Mouse (Mus musculus) megakaryocyte-erythroid progenitor cell, adult 5-6 weeks (primary cell): ENCODE measurements around the gene Vamp1. TPM values are rescaled to one million over a fixed set of nuclear protein-coding genes. Genes with fewer than 3 reads are reported as not detected.
"Not testable (repeated sequence)": the region's sequence is repeated elsewhere in the genome, so short reads cannot be mapped to it uniquely, and the experiment has no call there.

Experiments
- ATAC-seq: replicated peaks from 2 replicates; pipeline ENCODE4 v1.8.0; 2016; ENCODE audit warnings: mild to moderate bottlenecking, inconsistent platforms; ENCODE audit not compliant: severe bottlenecking, poor library complexity, low FRiP score, low TSS enrichment
- total RNA-seq, 2 experiments: library from RNA; stranded (forward) in 1 of 2; stranded (reverse) in 1 of 2; fragments of 200-1000, 215-1000 nt in 1 of 2; fragments of >200 nt in 1 of 2; fragmentation: Nextera tagmentation in 1 of 2; gene quantifications; 2 replicates each; pipeline ENCODE4 v1.2.3; 2014 to 2017

Gene Vamp1
- total RNA-seq, 2 experiments from 2014 or later = 4.9 to 14.9 TPM

DNA sequence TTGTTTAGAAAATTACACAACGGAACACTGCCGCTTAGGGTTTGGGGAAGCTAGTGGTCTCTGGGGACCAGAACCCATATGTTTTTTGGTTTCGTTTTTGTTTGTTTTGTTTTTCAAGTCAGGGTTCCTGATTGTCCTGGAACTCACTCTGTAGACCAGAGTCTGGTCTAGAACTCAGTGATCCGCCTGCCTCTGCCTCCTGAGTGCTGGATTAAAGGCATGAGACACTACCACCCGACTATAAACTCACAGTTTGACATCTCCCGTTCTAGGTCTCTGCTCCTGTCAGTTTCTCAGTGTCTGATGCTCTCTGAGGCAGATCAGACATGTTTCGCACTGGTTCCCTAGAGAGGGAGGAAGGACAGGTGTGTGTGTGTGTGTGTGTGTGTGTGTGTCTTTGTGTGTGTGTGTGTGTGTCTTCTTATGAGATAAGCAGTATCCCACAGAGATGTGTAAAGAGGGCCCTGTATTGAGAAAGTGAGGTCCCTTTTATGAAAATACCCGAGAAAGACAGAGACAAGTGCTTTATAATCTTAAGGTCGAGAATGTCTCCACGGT lies 57.0 kb downstream of the Vamp1 start:
- ATAC-seq = no peak

DNA sequence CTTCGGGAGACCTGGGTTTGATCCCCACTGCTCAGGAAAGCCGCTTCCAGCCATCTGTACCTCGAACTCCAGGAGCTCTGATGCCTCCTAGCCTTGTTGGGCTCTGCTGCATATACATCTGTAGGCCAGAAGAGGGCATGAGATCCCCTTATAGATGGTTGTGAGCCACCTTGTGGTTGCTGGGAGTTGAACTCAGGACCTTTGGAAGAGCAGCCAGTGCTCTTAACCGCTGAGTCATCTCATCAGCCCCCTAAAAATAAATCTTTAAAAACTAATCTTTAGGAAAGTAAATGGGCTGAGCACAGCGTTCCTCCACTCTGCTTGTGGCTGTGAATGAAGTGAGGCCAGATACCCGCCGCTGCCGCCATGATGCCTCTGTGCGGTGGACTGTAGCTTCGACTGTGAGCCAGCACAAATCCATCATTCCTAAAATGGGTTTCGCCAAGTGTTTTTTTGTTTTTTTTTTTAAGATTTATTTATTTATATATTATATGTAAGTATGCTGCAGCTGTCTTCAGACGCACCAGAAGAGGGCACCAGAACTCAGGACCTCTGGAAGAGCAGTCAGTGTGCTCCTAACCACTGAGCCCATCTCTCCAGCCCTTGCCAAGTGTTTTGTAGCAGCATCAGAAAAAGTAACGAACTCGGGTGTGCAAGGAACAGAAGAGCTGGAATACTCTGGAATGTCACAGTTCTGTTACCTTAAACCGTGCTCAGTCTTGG lies 59.7 kb downstream of the Vamp1 start:
- no peak for ATAC-seq

DNA sequence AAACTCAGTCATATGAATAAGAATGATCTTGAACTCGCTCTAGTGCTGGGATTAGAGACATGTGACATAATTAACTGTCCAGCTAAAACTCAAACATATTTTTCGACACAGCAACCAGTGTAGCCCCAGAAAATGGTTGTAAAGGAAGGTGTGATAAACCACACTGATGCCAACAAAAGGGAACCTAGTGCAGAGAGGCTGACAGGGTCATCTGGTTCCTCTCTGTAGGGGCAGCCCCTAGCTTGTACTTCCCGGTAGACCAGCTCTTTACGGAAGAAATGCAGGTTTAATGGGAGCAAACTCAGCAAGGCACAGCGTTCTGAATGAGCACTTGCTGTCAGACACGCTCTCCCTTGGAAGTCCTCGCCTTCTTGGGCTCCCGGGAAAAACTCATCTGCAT lies 64.4 kb downstream of the Vamp1 start:
- no peak for ATAC-seq

DNA sequence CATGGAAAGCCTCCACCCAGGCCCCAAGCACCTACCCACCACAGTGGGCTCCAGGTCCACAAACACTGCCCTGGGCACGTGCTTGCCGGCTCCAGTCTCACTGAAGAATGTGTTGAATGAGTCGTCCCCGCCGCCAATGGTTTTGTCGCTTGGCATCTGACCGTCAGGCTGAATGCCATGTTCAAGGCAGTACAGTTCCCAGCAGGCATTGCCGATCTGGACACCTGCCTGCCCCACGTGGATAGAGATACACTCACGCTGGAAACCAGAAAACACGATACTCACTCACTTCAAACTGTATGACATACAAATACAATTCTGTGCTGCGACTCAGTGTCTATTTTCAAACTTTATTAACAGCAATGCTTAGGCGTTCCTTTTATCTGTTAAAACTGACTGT lies 67.4 kb downstream of the Vamp1 start:
- not testable (repeated sequence) for ATAC-seq

DNA sequence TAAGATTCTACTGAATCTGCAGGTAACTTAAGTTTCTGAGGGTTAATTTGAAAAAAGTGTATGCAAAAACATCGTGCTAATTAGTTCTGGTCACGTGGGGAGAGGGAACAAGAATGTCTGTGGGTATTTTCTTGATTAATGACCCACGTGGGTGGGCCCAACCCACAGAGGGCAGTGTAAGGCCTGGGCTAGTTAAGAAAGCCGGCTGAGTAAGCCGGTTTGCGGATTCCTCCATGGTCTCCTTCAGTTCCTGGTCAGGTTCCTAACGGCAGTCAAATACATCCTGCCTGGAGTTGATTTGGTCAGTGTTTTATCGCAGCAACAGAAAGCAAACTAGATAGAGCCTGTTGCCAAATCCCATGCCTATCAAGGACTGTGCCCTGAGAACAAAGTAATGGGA lies 68.9 kb downstream of the Vamp1 start:
- no peak for ATAC-seq

DNA sequence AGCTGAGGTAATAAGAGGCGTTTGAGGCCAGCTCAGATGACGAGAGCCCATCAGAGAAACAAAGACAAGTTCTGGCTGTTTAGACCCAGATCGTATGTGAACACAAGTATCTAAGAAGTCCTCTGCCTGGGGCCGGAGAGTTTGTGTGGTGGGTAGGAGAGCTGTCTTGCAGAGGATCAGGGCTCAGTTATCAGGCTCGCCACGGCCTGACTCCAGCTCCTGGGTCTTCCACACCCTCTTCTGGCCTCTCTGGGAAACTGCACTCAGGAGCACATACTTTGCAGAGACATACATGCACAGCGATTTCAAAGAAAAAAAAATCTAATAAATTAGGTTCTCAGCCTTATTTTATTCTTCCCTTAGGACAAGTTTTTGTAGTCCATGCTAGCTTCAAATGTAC lies 69.4 kb downstream of the Vamp1 start:
- ATAC-seq = no peak

DNA sequence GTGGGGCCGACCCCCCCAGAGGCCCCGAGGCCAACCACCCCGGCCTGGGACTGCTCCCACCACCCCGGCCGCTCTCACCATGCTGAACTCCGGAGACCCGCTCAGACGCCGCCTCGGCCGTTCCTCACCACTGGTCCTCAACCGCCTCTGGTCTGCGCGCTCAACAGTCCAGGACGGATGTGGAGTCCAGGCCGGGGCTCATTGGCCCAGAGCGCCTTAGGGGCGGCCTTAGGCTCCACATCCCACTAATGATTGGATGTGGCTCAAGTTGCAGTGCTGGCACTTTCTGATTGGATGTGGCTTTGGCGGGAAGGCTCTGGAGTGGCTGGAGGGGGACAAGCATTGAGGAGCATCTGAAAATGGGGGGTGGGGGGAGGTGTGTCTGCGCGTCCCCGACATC lies 70.5 kb downstream of the Vamp1 start, which contains the start of gene Tuba3a:
TSS of gene Tuba3a (minus strand) at position 153 of the 400 bp plus-strand sequence.
- no peak for ATAC-seq

DNA sequence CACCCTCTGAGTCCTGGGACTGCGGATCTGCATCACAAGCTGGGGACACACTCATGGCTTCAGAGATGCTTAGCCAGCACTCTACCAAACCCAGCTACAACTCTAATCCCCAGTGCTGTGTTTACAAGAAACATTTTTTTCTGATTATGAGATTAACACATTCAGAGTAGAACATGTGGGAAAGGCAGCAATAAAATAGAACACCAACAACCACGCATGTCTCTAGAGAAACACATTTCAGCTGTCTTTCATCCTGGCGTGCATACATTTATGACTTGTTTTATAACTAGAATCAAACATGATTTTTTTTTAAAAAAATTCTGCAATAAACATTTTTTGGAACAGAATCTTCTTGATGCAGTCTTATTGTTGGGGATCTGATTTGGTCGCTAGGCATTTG lies 71.6 kb downstream of the Vamp1 start:
- no peak for ATAC-seq

DNA sequence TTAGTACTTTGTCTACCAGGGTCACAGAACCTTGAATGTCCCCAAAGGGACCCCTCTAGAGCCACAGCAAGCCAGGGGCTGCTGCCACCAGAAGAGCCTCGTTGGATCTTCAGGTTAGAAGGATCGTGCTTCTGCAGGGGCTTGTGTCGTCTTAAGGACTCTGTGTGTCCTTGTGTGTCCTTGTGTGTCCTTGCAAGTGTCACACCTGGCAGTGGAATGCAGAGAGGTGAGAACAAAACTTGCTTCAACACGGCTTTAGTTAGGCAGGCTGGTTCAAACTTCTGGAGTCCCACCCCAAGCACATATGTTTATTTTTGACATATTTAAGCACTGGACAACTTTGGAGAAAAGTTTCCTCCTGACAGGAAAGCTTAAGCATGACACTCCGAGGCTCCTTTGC lies 73.4 kb downstream of the Vamp1 start:
- no peak for ATAC-seq

DNA sequence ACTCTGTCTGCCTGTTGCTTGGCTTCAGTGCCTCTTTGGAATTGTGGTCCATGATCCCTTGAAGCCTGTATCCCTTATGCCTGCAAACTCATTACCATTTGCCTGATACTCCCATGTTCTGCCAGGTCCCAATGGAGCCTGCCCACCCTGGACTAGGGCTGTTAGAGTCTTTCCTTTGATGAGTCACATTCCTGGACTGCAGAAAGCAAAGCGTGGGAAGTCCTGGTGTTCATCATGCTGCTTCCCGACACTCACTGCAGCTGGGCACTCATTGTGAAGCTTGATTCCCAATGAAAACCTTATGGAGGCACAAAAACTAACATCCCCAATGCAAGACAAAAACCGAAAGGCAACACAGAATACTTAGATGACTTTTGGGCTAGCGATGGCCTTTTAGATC lies 76.0 kb downstream of the Vamp1 start:
- no peak for ATAC-seq

DNA sequence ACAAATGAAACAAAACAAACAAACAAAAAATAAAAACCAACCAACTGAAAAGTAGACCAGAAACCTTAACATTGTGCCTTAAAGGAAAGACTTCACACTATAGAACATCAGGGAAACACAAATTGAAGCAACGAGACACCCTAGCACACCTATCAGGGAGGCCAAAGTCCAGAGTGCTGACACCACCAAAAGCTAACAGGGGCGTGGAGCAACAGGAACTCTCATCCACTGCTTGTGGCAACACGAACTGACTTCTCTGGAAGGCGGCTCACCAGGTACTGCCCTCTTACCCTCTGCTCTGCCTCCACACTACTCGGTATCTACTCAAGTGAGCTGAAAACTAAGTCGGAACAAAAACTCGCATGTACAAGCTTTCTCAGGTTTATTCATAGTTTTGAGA lies 76.9 kb downstream of the Vamp1 start:
- no peak for ATAC-seq

DNA sequence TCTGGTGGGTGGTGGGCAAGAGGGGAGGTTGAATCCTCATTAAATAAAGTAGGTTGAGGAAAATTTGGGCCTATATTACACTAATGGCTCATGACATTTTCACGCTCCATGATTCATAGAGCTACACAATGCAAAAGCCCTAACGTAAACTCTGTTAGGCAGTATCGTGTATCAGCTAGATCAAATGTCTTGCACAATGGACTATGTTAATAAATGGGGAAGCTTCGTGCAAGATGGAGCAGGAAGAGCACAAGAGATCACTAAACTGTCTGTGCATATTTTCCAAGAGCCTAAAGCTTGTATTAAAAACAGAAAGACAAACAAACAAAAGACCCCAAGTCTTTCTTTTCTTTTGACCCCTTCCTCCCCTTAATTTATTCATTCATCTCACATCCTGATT lies 78.7 kb downstream of the Vamp1 start:
- no peak for ATAC-seq

Other genes with a start within 250 kb of the Vamp1 start
- gene Pianp, start 218.9 kb upstream of the Vamp1 start, total RNA-seq (2014; fragmentation: Nextera tagmentation) = not detected in 2 replicates
- not detected in 2 replicates for gene Pianp, start 218.9 kb upstream of the Vamp1 start, total RNA-seq (2017)
- 67.0 and 86.8 TPM in 2 replicates for gene Zfp384, start 206.4 kb upstream of the Vamp1 start, total RNA-seq (2014; fragmentation: Nextera tagmentation)
- 18.5 and 18.6 TPM in 2 replicates for gene Zfp384, start 206.4 kb upstream of the Vamp1 start, total RNA-seq (2017)
- gene Ing4, start 175.8 kb upstream of the Vamp1 start, total RNA-seq (2014; fragmentation: Nextera tagmentation) = 23.6 and 45.9 TPM in 2 replicates
- 43.0 and 51.1 TPM in 2 replicates for gene Ing4, start 175.8 kb upstream of the Vamp1 start, total RNA-seq (2017)
- 8.6 and 16.5 TPM in 2 replicates for gene Acrbp, start 165.9 kb upstream of the Vamp1 start, total RNA-seq (2014; fragmentation: Nextera tagmentation)
- 0.95 and 8.6 TPM in 2 replicates for gene Acrbp, start 165.9 kb upstream of the Vamp1 start, total RNA-seq (2017)
- gene Lpar5, start 147.6 kb upstream of the Vamp1 start, total RNA-seq (2014; fragmentation: Nextera tagmentation) = not detected in 2 replicates
- 4.3 TPM in 1 of 2 replicates, not detected in the other for gene Lpar5, start 147.6 kb upstream of the Vamp1 start, total RNA-seq (2017)
- gene Chd4, start 119.6 kb upstream of the Vamp1 start, total RNA-seq (2014; fragmentation: Nextera tagmentation) = 153 and 188 TPM in 2 replicates
- 438 and 492 TPM in 2 replicates for gene Chd4, start 119.6 kb upstream of the Vamp1 start, total RNA-seq (2017)
- 92.2 and 114 TPM in 2 replicates for gene Nop2, start 83.6 kb upstream of the Vamp1 start, total RNA-seq (2014; fragmentation: Nextera tagmentation)
- 108 and 125 TPM in 2 replicates for gene Nop2, start 83.6 kb upstream of the Vamp1 start, total RNA-seq (2017)
- 18.3 and 22.7 TPM in 2 replicates for gene Iffo1, start 70.3 kb upstream of the Vamp1 start, total RNA-seq (2014; fragmentation: Nextera tagmentation)
- gene Iffo1, start 70.3 kb upstream of the Vamp1 start, total RNA-seq (2017) = 10.3 and 12.8 TPM in 2 replicates
- gene Gapdh, start 49.1 kb upstream of the Vamp1 start, total RNA-seq (2014; fragmentation: Nextera tagmentation) = 900 and 1,346 TPM in 2 replicates
- gene Gapdh, start 49.1 kb upstream of the Vamp1 start, total RNA-seq (2017) = 535 and 806 TPM in 2 replicates
- 285 and 384 TPM in 2 replicates for gene Ncapd2, start 23.9 kb upstream of the Vamp1 start, total RNA-seq (2014; fragmentation: Nextera tagmentation)
- gene Ncapd2, start 23.9 kb upstream of the Vamp1 start, total RNA-seq (2017) = 186 and 262 TPM in 2 replicates
- 163 and 194 TPM in 2 replicates for gene Mrpl51, start 23.8 kb upstream of the Vamp1 start, total RNA-seq (2014; fragmentation: Nextera tagmentation)
- 120 and 151 TPM in 2 replicates for gene Mrpl51, start 23.8 kb upstream of the Vamp1 start, total RNA-seq (2017)
- gene Tapbpl, start 16.3 kb downstream of the Vamp1 start, total RNA-seq (2014; fragmentation: Nextera tagmentation) = 2.0 and 3.6 TPM in 2 replicates
- 4.8 and 8.6 TPM in 2 replicates for gene Tapbpl, start 16.3 kb downstream of the Vamp1 start, total RNA-seq (2017)
- 8.0 and 9.4 TPM in 2 replicates for gene Cd27, start 21.5 kb downstream of the Vamp1 start, total RNA-seq (2014; fragmentation: Nextera tagmentation)
- gene Cd27, start 21.5 kb downstream of the Vamp1 start, total RNA-seq (2017) = 6.6 and 14.3 TPM in 2 replicates
- gene Tuba3a, start 70.5 kb downstream of the Vamp1 start, total RNA-seq (2014; fragmentation: Nextera tagmentation) = not detected in 2 replicates
- not detected in 2 replicates for gene Tuba3a, start 70.5 kb downstream of the Vamp1 start, total RNA-seq (2017)
- 5.2 and 8.8 TPM in 2 replicates for gene Ltbr, start 98.3 kb downstream of the Vamp1 start, total RNA-seq (2014; fragmentation: Nextera tagmentation)
- gene Ltbr, start 98.3 kb downstream of the Vamp1 start, total RNA-seq (2017) = 6.0 and 7.8 TPM in 2 replicates
- 1.4 TPM in 1 of 2 replicates, not detected in the other for gene Scnn1a, start 105.1 kb downstream of the Vamp1 start, total RNA-seq (2014; fragmentation: Nextera tagmentation)
- not detected in 2 replicates for gene Scnn1a, start 105.1 kb downstream of the Vamp1 start, total RNA-seq (2017)
- 8.6 and 9.5 TPM in 2 replicates for gene Tnfrsf1a, start 133.8 kb downstream of the Vamp1 start, total RNA-seq (2014; fragmentation: Nextera tagmentation)
- gene Tnfrsf1a, start 133.8 kb downstream of the Vamp1 start, total RNA-seq (2017) = 4.7 and 6.3 TPM in 2 replicates
- gene Plekhg6, start 165.2 kb downstream of the Vamp1 start, total RNA-seq (2014; fragmentation: Nextera tagmentation) = not detected in 2 replicates
- not detected in 2 replicates for gene Plekhg6, start 165.2 kb downstream of the Vamp1 start, total RNA-seq (2017)